Mouse (Mus musculus) E14TG2a.4 (cell line): ENCODE measurements around the gene Slc9a3r1.

Experiments
- CTCF ChIP-seq: conservative IDR thresholded peaks from 2 replicates; pipeline ENCODE4 v1.5.1; 2014; ENCODE audit warnings: low read length
- NANOG ChIP-seq: IDR thresholded peaks from 2 replicates; pipeline ENCODE4 v1.6.1; 2014; ENCODE audit warnings: borderline replicate concordance, low read length, mixed read lengths
- POU5F1 ChIP-seq: IDR thresholded peaks from 2 replicates; pipeline ENCODE4 v1.6.1; 2014; ENCODE audit warnings: low read length, borderline replicate concordance

GRCm38 (mm10) chr11:115212116-115212515, 49.0 kb downstream of the Slc9a3r1 start:
- no peak for TF ChIP-seq CTCF
- TF ChIP-seq POU5F1: no peak
- no peak for TF ChIP-seq NANOG
